Mouse (Mus musculus) CD4-positive, CD25-positive, alpha-beta regulatory T cell, adult 4 months (primary cell): ENCODE results near the gene Dnajb1. TPM values are rescaled to one million over a fixed set of nuclear protein-coding genes. Genes with fewer than 3 reads are reported as not detected.
"Not testable (repeated sequence)": the region's sequence is repeated elsewhere in the genome, so short reads cannot be mapped to it uniquely, and the experiment has no call there.

Source experiments
- ATAC-seq: one replicate; pipeline ENCODE4 v1.8.0; 2017
- polyA plus RNA-seq, 2 experiments: library from polyadenylated mRNA; unstranded; fragments of 100-300 nt; shearing (Covaris generic); gene quantifications; one replicate each; pipeline ENCODE4 v1.2.1; 2017

Dnajb1 gene
- 10 to 100 TPM; 44.9 to 62.3 TPM for polyA plus RNA-seq

- ATAC-seq: peak; percentile 82
Measured at GRCm38 (mm10) chr8:83607661-83608397, at the start of gene Dnajb1, which contains the start of gene Tecr. TSS of gene Dnajb1 (plus strand) at chr8:83608193. TSS of gene Tecr (minus strand) at chr8:83607971.

- ATAC-seq: no peak
Measured at GRCm38 (mm10) chr8:83562669-83563068, 45.3 kb upstream of the Dnajb1 start.

- ATAC-seq: no peak
Measured at GRCm38 (mm10) chr8:83563246-83563645, 44.7 kb upstream of the Dnajb1 start.

GRCm38 (mm10) chr8:83565731-83566375 lies 42.1 kb upstream of the Dnajb1 start:
- no peak for ATAC-seq

- peak; percentile 97 for ATAC-seq
Measured at GRCm38 (mm10) chr8:83566469-83567395, 41.3 kb upstream of the Dnajb1 start, which contains the start of gene Ndufb7. TSS of gene Ndufb7 (plus strand) at chr8:83566671.

- ATAC-seq: no peak
Measured at GRCm38 (mm10) chr8:83567668-83568067, 40.3 kb upstream of the Dnajb1 start.

GRCm38 (mm10) chr8:83568128-83568527 lies 39.9 kb upstream of the Dnajb1 start:
- no peak for ATAC-seq

- ATAC-seq: no peak
Measured at GRCm38 (mm10) chr8:83568755-83569154, 39.2 kb upstream of the Dnajb1 start.

GRCm38 (mm10) chr8:83569165-83569564 lies 38.8 kb upstream of the Dnajb1 start:
- ATAC-seq: no peak

- no peak for ATAC-seq
Measured at GRCm38 (mm10) chr8:83570272-83571000, 37.6 kb upstream of the Dnajb1 start.

GRCm38 (mm10) chr8:83571001-83571340 lies 37.0 kb upstream of the Dnajb1 start:
- not testable (repeated sequence) for ATAC-seq

- ATAC-seq: no peak
Measured at GRCm38 (mm10) chr8:83571791-83572190, 36.2 kb upstream of the Dnajb1 start.

- ATAC-seq: no peak
Measured at GRCm38 (mm10) chr8:83572246-83572812, 35.7 kb upstream of the Dnajb1 start.

- peak; percentile 99 for ATAC-seq
Measured at GRCm38 (mm10) chr8:83573140-83573875, 34.7 kb upstream of the Dnajb1 start.

- ATAC-seq: no peak
Measured at GRCm38 (mm10) chr8:83574631-83575315, 33.2 kb upstream of the Dnajb1 start.

- ATAC-seq: no peak
Measured at GRCm38 (mm10) chr8:83575561-83576515, 32.2 kb upstream of the Dnajb1 start.

GRCm38 (mm10) chr8:83576516-83576895 lies 31.5 kb upstream of the Dnajb1 start:
- no peak for ATAC-seq

GRCm38 (mm10) chr8:83576921-83577320 lies 31.1 kb upstream of the Dnajb1 start:
- no peak for ATAC-seq

GRCm38 (mm10) chr8:83577384-83577791 lies 30.6 kb upstream of the Dnajb1 start:
- no peak for ATAC-seq
